Mouse (Mus musculus) thymus, adult 2 months (tissue): ENCODE results near the gene Zfp326. TPM values are rescaled to one million over a fixed set of nuclear protein-coding genes. Genes with fewer than 3 reads are reported as not detected.
"Not testable (repeated sequence)": the region's sequence is repeated elsewhere in the genome, so short reads cannot be mapped to it uniquely, and the experiment has no call there.

ENCODE experiments used
- DNase-seq: peaks from one replicate; pipeline ENCODE4 v3.0.0; 2021
- H3K27ac ChIP-seq: fragments of 200-500 bp; 2 replicates; pipeline ENCODE4 v1.5.1; 2012; ENCODE audit warnings: low read length, control low read depth; ENCODE audit not compliant: control insufficient read depth, insufficient read depth
- H3K27me3 ChIP-seq: fragments of 200-500 bp; 2 replicates; pipeline ENCODE4 v1.6.1; 2012; ENCODE audit warnings: mild to moderate bottlenecking, low read length, moderate library complexity, mixed read lengths; ENCODE audit not compliant: control insufficient read depth, insufficient read depth
- H3K36me3 ChIP-seq: fragments of 200-500 bp; 2 replicates; pipeline ENCODE4 v1.6.1; 2012; ENCODE audit warnings: mild to moderate bottlenecking, low read length, moderate library complexity; ENCODE audit not compliant: control insufficient read depth, insufficient read depth
- H3K4me1 ChIP-seq: fragments of 200-500 bp; replicated peaks from 2 replicates; pipeline ENCODE4 v1.6.1; 2012; ENCODE audit warnings: low read length; ENCODE audit not compliant: control insufficient read depth, insufficient read depth
- H3K4me3 ChIP-seq: fragments of 200-500 bp; 2 replicates; pipeline ENCODE4 v1.5.1; 2012; ENCODE audit warnings: mild to moderate bottlenecking, low read length, control low read depth, moderate library complexity; ENCODE audit not compliant: control insufficient read depth, insufficient read depth
- CTCF ChIP-seq: fragments of 200-500 bp; IDR thresholded peaks from 2 replicates; pipeline ENCODE4 v1.5.1; 2012; ENCODE audit warnings: mild to moderate bottlenecking, control low read depth, low read length, moderate library complexity, borderline replicate concordance; ENCODE audit not compliant: control insufficient read depth, poor library complexity, insufficient read depth; ENCODE audit errors: extremely low read depth
- POLR2A ChIP-seq: fragments of 200-500 bp; IDR thresholded peaks from 2 replicates; pipeline ENCODE4 v1.6.1; 2012; ENCODE audit warnings: mild to moderate bottlenecking, low read length, control low read depth, moderate library complexity; ENCODE audit not compliant: control insufficient read depth, poor library complexity, insufficient read depth; ENCODE audit errors: extremely low read depth
- WGBS: fragments of 180-500 bp; shearing (Covaris S2); methylation state at CpG from one replicate; pipeline ENCODE4 v1.1.7; 2018; 5-methylcytosine and 5-hydroxymethylcytosine counted together
- polyA plus RNA-seq: library from polyadenylated mRNA; depleted of rRNA; stranded (reverse); fragments of >200 nt; gene quantifications from 2 replicates; pipeline ENCODE4 v1.2.3, GENCODE M21; 2012

Gene Zfp326
- polyA plus RNA-seq, 1 experiment = 11.3 TPM

DNA sequence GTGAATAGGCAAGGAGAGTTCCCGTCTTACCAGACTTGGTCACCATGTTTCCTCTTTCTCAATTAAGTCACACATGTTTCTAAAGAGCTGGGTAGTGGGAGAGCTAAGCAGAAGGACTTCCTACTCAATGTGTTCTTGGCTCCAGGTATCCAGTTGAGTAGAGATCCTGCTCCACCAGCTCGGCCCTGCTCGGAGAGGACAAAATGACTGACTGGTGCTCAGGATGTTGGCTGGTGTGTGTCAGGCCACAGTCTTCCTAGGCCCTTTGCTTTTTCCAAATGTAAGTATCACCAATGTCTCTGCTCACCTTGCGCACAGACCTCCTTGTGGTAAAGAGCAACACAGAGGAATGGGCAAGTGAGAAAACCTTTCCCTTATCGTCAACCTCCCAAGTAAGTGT lies 14.7 kb upstream of the Zfp326 start:
- Histone ChIP-seq H3K4me3 (no peak overlapping the region), H3K36me3 (no peaks in the 10 kb centered on the region), H3K27me3 (no peaks in the 10 kb centered on the region), H3K27ac (no peak overlapping the region), H3K4me1 (0 out of 2 replicates have a peak, but pooled peaks cover 3% of the 10 kb centered on the region)
- TF ChIP-seq POLR2A = no peak
- TF ChIP-seq CTCF = no peak
- WGBS = 94% methylated on average over 5 of the region's 5 CpGs
- DNase-seq = no peak

DNA sequence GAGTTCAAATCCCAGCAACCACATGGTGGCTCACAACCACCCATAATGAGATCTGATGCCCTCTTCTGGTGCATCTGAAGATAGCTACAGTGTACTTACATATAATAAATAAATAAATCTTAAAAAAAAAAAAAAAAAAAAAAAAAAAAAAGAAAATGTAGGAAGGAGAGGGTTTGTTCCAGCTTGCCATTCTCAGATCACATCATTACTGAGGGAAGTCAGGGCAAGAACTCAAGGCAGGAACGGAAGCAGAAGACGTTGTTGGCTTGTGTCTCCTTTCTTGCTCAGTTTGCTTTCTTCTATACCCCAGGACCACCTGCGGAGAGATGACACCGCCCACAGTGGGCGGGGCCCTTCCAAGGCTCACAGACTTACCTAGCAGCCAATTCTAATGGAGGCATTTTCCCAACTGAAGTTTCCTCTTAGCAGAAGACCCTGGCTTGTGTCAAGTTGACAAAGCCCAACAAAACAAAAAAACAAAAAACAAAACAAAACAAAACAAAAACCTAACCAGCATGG lies 11.2 kb upstream of the Zfp326 start:
- whole genome bisulfite sequencing = 74% methylated on average over 5 of the region's 5 CpGs
- not testable (repeated sequence) for H3K27me3 ChIP-seq, H3K4me1 ChIP-seq, H3K36me3 ChIP-seq, H3K27ac ChIP-seq, DNase-seq, H3K4me3 ChIP-seq

DNA sequence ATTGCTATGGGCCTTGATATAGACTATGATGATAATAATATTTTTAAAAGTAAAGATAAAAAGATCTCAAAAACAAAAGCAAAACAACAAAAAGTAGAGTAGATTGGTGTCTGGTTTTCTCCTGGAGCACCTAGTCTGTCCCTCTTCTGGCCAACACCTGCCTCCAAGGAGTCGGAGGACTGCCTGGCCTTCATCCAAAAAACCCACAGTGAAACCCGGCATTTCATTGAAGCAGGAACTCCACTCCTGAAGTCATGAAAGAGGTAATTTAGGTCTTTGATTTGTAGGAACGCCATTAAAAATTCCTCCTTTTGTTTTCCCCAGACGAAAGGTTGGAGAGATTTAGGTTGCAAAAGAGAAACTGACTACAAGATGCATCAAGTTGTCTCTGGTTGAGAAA lies 8.9 kb upstream of the Zfp326 start:
- Histone ChIP-seq H3K36me3 (no peaks in the 10 kb centered on the region), H3K27me3 (no peaks in the 10 kb centered on the region), H3K4me3 (no peak overlapping the region), H3K27ac (no peak overlapping the region), H3K4me1 (no peaks in the 10 kb centered on the region)
- no peak for DNase-seq
- WGBS = 77% methylated on average over 4 of the region's 4 CpGs
- TF ChIP-seq POLR2A (no peak), CTCF (no peak)

- TF ChIP-seq POLR2A (no peak), CTCF (no peak)
Observed at GRCm38 (mm10) chr5:105867841-105868447, 8.4 kb upstream of the Zfp326 start.

DNA sequence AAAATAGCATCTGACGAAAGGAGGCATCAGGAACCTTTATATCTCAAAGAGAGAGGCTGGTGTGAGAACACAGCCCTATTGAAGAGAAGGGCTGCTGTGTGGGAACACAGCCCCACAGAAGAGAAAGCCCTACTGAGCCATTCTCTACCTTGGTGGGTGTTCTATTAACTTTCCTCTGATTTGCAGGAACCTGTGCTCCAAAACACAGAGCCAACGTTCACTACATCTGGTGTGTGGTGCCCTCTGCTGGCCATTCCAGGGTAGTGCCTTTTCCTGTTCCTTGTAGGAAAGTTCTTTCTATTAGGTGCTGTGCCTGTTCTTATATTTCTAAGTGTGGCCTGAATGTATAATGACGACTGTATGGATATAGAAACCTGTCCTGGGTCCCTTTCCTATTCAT lies 7.8 kb upstream of the Zfp326 start:
- H3K27me3 ChIP-seq = no peaks in the 10 kb centered on the region
- no peaks in the 10 kb centered on the region for H3K36me3 ChIP-seq
- H3K4me1 ChIP-seq = peaks cover 3% of the 10 kb centered on the region; the same call in 1 of the 2 replicates
- no peak overlapping the region for H3K4me3 ChIP-seq
- no peak overlapping the region for H3K27ac ChIP-seq
- TF ChIP-seq CTCF (no peak), POLR2A (no peak)
- peak; percentile 83 for DNase-seq
- 32% methylated on average over 3 of the region's 3 CpGs for whole genome bisulfite sequencing

More at GRCm38 (mm10) chr5:105867841-105868447, 8.4 kb upstream of the Zfp326 start:
- WGBS = 91% methylated on average over 16 of the region's 16 CpGs
- Histone ChIP-seq H3K36me3 (no peaks in the 10 kb centered on the region), H3K4me1 (peaks cover 1% of the 10 kb centered on the region; the same call in 1 of the 2 replicates), H3K4me3 (no peak overlapping the region), H3K27me3 (no peaks in the 10 kb centered on the region), H3K27ac (no peak overlapping the region)
- DNase-seq = no peak

DNA sequence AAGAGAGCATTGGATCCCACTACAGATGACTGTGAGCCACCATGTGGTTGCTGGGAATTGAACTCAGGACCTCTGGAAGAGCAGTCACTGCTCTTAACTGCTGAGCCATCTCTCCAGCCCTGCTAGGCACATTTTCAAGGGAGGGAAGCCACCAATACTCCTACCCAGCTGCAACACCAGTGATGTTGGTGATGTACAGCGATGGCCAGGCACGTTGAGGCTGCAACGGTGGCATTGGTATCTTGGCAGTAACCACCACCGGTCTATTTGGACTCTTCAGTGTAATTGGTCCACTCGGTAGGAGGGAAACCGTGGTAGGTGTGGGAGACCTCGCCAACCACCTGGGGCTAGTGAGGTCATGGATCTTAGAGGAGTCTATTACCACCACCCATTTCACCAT lies 6.6 kb upstream of the Zfp326 start:
- Histone ChIP-seq H3K36me3 (no peaks in the 10 kb centered on the region), H3K4me3 (no peak overlapping the region), H3K4me1 (peaks cover 3% of the 10 kb centered on the region; the same call in 1 of the 2 replicates), H3K27ac (no peak overlapping the region), H3K27me3 (no peaks in the 10 kb centered on the region)
- 91% methylated on average over 7 of the region's 7 CpGs for WGBS
- TF ChIP-seq CTCF = no peak
- no peak for TF ChIP-seq POLR2A
- DNase-seq = no peak

DNA sequence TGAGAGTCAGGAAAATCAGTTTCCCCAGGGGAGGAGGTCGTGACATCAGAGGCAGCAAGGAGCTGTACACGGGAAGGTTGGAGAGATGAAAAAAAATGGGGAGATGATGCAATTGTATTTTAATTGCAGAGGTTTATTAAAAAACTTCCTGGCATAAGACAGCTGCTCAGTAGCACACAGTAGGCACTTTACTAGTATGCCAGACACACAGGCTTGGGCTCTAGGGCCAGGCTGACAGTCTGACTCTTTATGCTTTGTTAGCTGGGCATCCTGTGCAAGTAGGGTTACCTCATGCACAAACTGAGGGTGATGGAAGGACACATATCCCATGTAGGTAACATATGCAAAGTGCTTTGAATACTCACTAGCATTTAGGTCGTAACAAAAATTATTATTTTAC lies 5.2 kb upstream of the Zfp326 start:
- no peaks in the 10 kb centered on the region for H3K27me3 ChIP-seq
- WGBS = 92% methylated on average over 3 of the region's 3 CpGs
- no peak for TF ChIP-seq POLR2A
- no peak for TF ChIP-seq CTCF
- DNase-seq = no peak
- H3K4me3 ChIP-seq = no peak overlapping the region
- no peaks in the 10 kb centered on the region for H3K36me3 ChIP-seq
- H3K27ac ChIP-seq = no peak overlapping the region
- H3K4me1 ChIP-seq = peaks cover 7% of the 10 kb centered on the region
